Mouse (Mus musculus) spleen, adult 2 months (tissue): ENCODE results near the gene Arhgap4.

ENCODE experiments used
- CTCF ChIP-seq: fragments of 200-500 bp; IDR thresholded peaks from 2 replicates; pipeline ENCODE4 v1.5.1; 2011; ENCODE audit warnings: mild to moderate bottlenecking, inconsistent platforms; ENCODE audit not compliant: insufficient read depth, insufficient read length, insufficient replicate concordance; ENCODE audit errors: extremely low read depth
- POLR2A ChIP-seq: fragments of 200-500 bp; IDR thresholded peaks from 2 replicates; pipeline ENCODE4 v1.6.1; 2011; ENCODE audit warnings: low read depth, low read length, inconsistent platforms

DNA sequence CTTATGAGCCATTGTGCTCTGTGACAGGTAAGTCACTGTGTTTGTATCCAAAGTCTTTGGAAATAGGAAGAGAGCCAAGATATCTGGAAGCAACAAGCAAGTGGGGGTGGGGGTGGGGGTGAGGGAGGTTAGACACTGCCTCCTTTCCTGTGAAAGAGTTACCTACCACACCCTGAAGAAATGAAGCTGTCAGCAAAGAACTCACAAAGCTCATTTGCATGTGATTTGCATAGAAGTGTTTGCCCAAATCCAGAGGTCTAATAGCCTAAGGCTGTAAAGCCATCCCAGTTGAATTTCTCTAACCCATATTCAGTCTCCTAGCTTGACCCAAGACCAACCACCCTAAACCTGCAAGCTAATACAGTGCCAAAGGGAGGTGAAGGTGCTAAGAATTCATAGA, 11.2 kb downstream of the Arhgap4 start:
- TF ChIP-seq CTCF (no peak), POLR2A (no peak)
